Mouse (Mus musculus): ENCODE results near the gene Gfm1. TPM values are rescaled to one million over a fixed set of nuclear protein-coding genes. Genes with fewer than 3 reads are reported as not detected.
A peak's percentile ranks its signal among the peaks of the same experiment; 100 is the strongest.

Gene Gfm1
- polyA plus RNA-seq, 1 experiment from 2014 or later, result 83.3 TPM

DNA sequence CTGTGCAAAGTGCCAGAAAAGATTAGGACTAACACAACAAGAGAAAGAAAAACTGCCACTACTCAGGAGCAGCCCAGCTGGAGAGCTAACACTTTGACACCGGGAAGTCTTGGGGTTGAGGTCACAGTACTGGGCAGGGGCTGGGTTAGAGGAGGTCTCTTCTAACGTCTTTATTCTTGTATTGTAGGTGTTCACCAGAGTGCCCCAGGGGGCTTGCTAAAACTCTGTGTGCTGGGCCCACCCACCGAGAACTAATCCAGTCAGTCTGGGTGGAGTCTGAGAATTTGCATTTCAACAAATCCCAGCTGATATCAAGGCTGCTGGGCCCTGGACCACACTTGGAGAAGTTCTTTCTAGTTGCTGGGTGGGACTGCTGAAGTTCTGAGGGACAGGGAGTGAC, 74.0 kb downstream of the Gfm1 start:
- H3K36me3 ChIP-seq (ENCODE audit: control insufficient read depth, insufficient read depth, low read length), result no peaks in the 10 kb centered on the region
- no peak overlapping the region for H3K4me2 ChIP-seq
- no peak overlapping the region for H3K4me3 ChIP-seq (ENCODE audit: low read depth, low read length)
- no peaks in the 10 kb centered on the region for H3K27me3 ChIP-seq (replicated peaks; ENCODE audit: control insufficient read depth, insufficient read depth, low read length)
- DNase-seq (ENCODE audit: low spot score), result no peak
- no peak overlapping the region for H3K9ac ChIP-seq (ENCODE audit: low read depth, low read length)
- H3K9me3 ChIP-seq (ENCODE audit: control insufficient read depth, low read length), result no peaks in the 10 kb centered on the region
- WGBS, result 20% methylated on average over 3 of the region's 3 CpGs
- no peak for ATAC-seq (replicated peaks; ENCODE audit: low FRiP score)
- no peak overlapping the region for H3K27ac ChIP-seq (ENCODE audit: low read depth, low read length)
- no peaks in the 10 kb centered on the region for H3K4me1 ChIP-seq (replicated peaks; ENCODE audit: control insufficient read depth, insufficient read depth, low read length)

DNA sequence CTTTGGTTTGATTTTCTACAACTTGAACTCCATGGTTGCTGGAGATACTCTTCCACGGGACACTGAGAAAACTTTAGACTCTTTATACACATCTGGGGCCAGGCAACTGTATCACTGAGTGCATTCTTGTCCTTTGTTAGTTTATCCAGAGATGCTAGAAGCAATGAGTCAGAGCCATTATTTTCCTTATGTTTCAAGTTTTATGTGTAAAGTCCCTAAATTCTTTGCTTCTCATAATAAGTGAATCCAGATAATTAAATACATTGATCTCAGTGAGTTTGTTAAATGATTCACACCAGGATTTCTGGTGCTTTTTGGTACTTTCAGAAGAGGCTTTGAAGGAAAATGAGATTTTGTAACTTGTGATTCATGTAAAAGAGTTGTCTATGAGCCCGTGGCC, 75.4 kb downstream of the Gfm1 start:
- no peak overlapping the region for H3K27ac ChIP-seq (ENCODE audit: low read depth, low read length)
- H3K4me1 ChIP-seq (replicated peaks; ENCODE audit: control insufficient read depth, insufficient read depth, low read length), result no peaks in the 10 kb centered on the region
- H3K9me3 ChIP-seq (ENCODE audit: control insufficient read depth, low read length), result no peaks in the 10 kb centered on the region
- no peaks in the 10 kb centered on the region for H3K27me3 ChIP-seq (replicated peaks; ENCODE audit: control insufficient read depth, insufficient read depth, low read length)
- WGBS, result 77% methylated on average over 2 of the region's 2 CpGs
- no peaks in the 10 kb centered on the region for H3K36me3 ChIP-seq (ENCODE audit: control insufficient read depth, insufficient read depth, low read length)
- ATAC-seq (replicated peaks; ENCODE audit: low FRiP score) (no peak), DNase-seq (ENCODE audit: low spot score) (no peak)
- H3K9ac ChIP-seq (ENCODE audit: low read depth, low read length), result no peak overlapping the region
- H3K4me3 ChIP-seq (ENCODE audit: low read depth, low read length), result no peak overlapping the region
- no peak overlapping the region for H3K4me2 ChIP-seq

- Histone ChIP-seq H3K9me3 (ENCODE audit: control insufficient read depth, low read length) (no peaks in the 10 kb centered on the region), H3K36me3 (ENCODE audit: control insufficient read depth, insufficient read depth, low read length) (no peaks in the 10 kb centered on the region), H3K27ac (ENCODE audit: low read depth, low read length) (no peak overlapping the region), H3K4me2 (no peak overlapping the region), H3K4me1 (replicated peaks; ENCODE audit: control insufficient read depth, insufficient read depth, low read length) (no peaks in the 10 kb centered on the region), H3K9ac (ENCODE audit: low read depth, low read length) (no peak overlapping the region), H3K27me3 (replicated peaks; ENCODE audit: control insufficient read depth, insufficient read depth, low read length) (no peaks in the 10 kb centered on the region), H3K4me3 (ENCODE audit: low read depth, low read length) (no peak overlapping the region)
- 82% methylated on average over 10 of the region's 10 CpGs for WGBS
- DNase-seq (ENCODE audit: low spot score), result no peak
- no peak for ATAC-seq (replicated peaks; ENCODE audit: low FRiP score)
Observed at GRCm38 (mm10) chr3:67508216-67508892, 78.5 kb downstream of the Gfm1 start.

DNA sequence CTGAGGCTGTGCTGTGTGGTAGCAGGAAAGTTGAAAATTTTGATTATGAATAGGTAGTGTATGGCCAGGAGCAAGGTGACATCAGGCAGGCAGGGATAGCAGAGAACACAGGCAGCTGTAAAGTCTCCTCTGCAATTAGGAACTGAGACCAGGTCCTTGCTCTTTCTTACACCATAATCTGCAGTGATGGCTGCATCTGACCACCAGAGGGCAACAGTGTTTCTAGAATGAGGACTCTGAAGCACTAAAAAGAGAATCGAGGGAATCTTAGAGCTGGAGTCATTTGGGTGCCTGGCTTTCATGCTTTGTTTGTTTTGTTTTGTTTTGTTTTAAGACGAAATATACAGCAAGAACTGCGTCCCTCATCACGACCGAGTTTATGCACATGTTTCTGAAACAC, 82.9 kb downstream of the Gfm1 start:
- Histone ChIP-seq H3K9ac (ENCODE audit: low read depth, low read length) (no peak overlapping the region), H3K27me3 (replicated peaks; ENCODE audit: control insufficient read depth, insufficient read depth, low read length) (peaks cover 26% of the 10 kb centered on the region)

DNA sequence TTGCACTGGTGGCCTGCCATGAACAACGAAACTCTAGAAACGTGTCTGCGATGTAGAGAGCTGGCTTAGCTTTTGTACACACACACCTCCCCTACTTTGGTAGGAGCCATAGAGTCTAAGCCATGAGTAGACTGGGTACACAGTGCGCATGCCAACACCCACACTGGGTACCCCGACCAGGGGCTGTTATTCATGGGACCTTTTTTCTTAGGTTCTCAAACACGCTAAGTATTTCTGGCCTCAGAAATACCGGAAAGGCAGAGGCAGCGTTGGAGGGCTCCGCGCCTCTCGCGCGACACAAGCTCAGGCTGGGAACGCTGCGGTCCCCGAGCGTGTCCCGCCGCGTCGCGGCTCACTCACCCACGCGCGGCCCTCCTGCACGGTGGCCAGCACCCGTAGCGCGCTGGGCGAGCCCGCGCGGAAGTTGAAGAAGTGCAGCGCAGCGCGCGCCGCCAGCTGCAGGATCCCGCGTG, 84.9 kb downstream of the Gfm1 start:
- no peak for DNase-seq (ENCODE audit: low spot score)
- Histone ChIP-seq H3K4me3 (ENCODE audit: low read depth, low read length) (peak overlapping the region; percentile 49), H3K4me2 (peak overlapping the region; percentile 93), H3K4me1 (replicated peaks; ENCODE audit: control insufficient read depth, insufficient read depth, low read length) (no peaks in the 10 kb centered on the region; the same call in 1 of the 2 replicates), H3K27ac (ENCODE audit: low read depth, low read length) (no peak overlapping the region), H3K9ac (ENCODE audit: low read depth, low read length) (peak overlapping the region; percentile 46; the same call in 1 of the 2 replicates), H3K9me3 (ENCODE audit: control insufficient read depth, low read length) (no peaks in the 10 kb centered on the region), H3K36me3 (ENCODE audit: control insufficient read depth, insufficient read depth, low read length) (no peaks in the 10 kb centered on the region), H3K27me3 (replicated peaks; ENCODE audit: control insufficient read depth, insufficient read depth, low read length) (peaks cover 26% of the 10 kb centered on the region)
- WGBS, result 7% methylated on average over 34 of the region's 40 CpGs
- ATAC-seq (replicated peaks; ENCODE audit: low FRiP score), result peak; percentile 47; the same call in 1 of the 2 replicates

More for the DNA sequence above, 82.9 kb downstream of the Gfm1 start:
- Histone ChIP-seq H3K27ac (ENCODE audit: low read depth, low read length) (no peak overlapping the region), H3K4me2 (no peak overlapping the region), H3K36me3 (ENCODE audit: control insufficient read depth, insufficient read depth, low read length) (no peaks in the 10 kb centered on the region), H3K9me3 (ENCODE audit: control insufficient read depth, low read length) (no peaks in the 10 kb centered on the region), H3K4me1 (replicated peaks; ENCODE audit: control insufficient read depth, insufficient read depth, low read length) (no peaks in the 10 kb centered on the region; the same call in 1 of the 2 replicates), H3K4me3 (ENCODE audit: low read depth, low read length) (no peak overlapping the region)
- DNase-seq (ENCODE audit: low spot score) (peak; percentile 38), ATAC-seq (replicated peaks; ENCODE audit: low FRiP score) (no peak)
- 10% methylated on average over 5 of the region's 5 CpGs for WGBS

GRCm38 (mm10) chr3:67515274-67515801, 85.4 kb downstream of the Gfm1 start, which contains the start of gene Rarres1:
Gene Rarres1, minus strand, starts transcription at chr3:67515523.
- no peaks in the 10 kb centered on the region for H3K36me3 ChIP-seq (ENCODE audit: control insufficient read depth, insufficient read depth, low read length)
- WGBS, result 3% methylated on average over 38 of the region's 38 CpGs
- no peaks in the 10 kb centered on the region; the same call in 1 of the 2 replicates for H3K4me1 ChIP-seq (replicated peaks; ENCODE audit: control insufficient read depth, insufficient read depth, low read length)
- peak within 1 kb of the TSS; percentile 93 for H3K4me2 ChIP-seq
- H3K9ac ChIP-seq (ENCODE audit: low read depth, low read length), result peak within 1 kb of the TSS; percentile 46; the same call in 1 of the 2 replicates
- ATAC-seq (replicated peaks; ENCODE audit: low FRiP score) (peak; percentile 35; the same call in 1 of the 2 replicates), DNase-seq (ENCODE audit: low spot score) (peak; percentile 42)
- peaks cover 26% of the 10 kb centered on the region for H3K27me3 ChIP-seq (replicated peaks; ENCODE audit: control insufficient read depth, insufficient read depth, low read length)
- H3K27ac ChIP-seq (ENCODE audit: low read depth, low read length), result no peak within 1 kb of the TSS
- peak within 1 kb of the TSS; percentile 49 for H3K4me3 ChIP-seq (ENCODE audit: low read depth, low read length)
- no peaks in the 10 kb centered on the region for H3K9me3 ChIP-seq (ENCODE audit: control insufficient read depth, low read length)

DNA sequence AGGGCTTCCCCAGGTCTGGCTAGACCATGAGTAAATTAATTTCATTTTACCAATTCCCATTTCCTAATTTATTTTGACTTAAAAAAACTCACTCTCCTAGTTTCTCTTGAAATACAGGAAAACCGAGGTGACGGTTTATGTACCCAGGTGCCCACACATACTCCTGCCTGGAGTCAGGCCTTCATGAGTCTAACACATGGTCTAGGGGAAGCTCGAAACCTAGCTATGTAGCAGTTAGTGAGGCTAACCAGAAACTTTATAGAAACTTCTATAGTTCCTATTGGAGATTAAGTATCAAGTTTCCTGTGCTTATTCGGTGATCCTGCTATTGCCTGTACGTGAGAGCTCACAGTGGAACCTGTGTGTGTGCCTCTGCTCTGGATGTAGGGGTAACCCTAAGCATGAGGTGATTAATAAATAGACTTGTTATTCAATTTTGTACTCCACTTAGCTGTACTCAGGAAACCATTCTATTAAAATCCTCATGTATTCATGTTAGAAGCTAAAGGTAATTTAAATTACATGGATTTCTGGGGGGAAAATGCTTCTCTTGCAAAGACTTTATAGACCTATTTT, 90.8 kb downstream of the Gfm1 start:
- no peaks in the 10 kb centered on the region for H3K9me3 ChIP-seq (ENCODE audit: control insufficient read depth, low read length)
- no peak overlapping the region for H3K4me2 ChIP-seq
- no peak overlapping the region for H3K4me3 ChIP-seq (ENCODE audit: low read depth, low read length)
- DNase-seq (ENCODE audit: low spot score) (no peak), ATAC-seq (replicated peaks; ENCODE audit: low FRiP score) (no peak)
- peaks cover 12% of the 10 kb centered on the region for H3K27me3 ChIP-seq (replicated peaks; ENCODE audit: control insufficient read depth, insufficient read depth, low read length)
- no peaks in the 10 kb centered on the region for H3K4me1 ChIP-seq (replicated peaks; ENCODE audit: control insufficient read depth, insufficient read depth, low read length)
- WGBS, result 79% methylated on average over 5 of the region's 5 CpGs
- H3K36me3 ChIP-seq (ENCODE audit: control insufficient read depth, insufficient read depth, low read length), result no peaks in the 10 kb centered on the region
- no peak overlapping the region for H3K27ac ChIP-seq (ENCODE audit: low read depth, low read length)
- no peak overlapping the region for H3K9ac ChIP-seq (ENCODE audit: low read depth, low read length)

DNA sequence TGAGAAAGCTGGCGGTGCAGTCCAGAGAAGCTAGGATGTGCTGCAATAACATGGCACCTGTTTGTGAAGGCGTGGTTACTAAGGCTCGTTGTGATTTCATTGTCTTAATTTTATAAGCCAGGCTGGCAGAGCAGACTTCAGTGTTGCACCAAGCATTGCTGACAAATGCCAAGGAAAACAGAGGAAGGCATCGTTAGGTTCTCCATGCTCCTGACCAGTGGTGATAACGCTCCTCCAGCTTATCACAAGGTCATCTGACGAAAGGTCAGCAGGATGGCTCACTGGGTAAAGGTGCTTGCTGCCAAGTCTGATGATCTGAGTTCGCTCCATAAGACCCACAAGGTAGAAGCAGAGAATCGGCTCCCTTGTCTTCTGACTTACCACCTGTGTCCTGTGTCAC, 92.8 kb downstream of the Gfm1 start:
- Histone ChIP-seq H3K4me2 (no peak overlapping the region), H3K36me3 (ENCODE audit: control insufficient read depth, insufficient read depth, low read length) (no peaks in the 10 kb centered on the region), H3K9me3 (ENCODE audit: control insufficient read depth, low read length) (no peaks in the 10 kb centered on the region), H3K27me3 (replicated peaks; ENCODE audit: control insufficient read depth, insufficient read depth, low read length) (no peaks in the 10 kb centered on the region), H3K4me3 (ENCODE audit: low read depth, low read length) (no peak overlapping the region), H3K4me1 (replicated peaks; ENCODE audit: control insufficient read depth, insufficient read depth, low read length) (no peaks in the 10 kb centered on the region), H3K9ac (ENCODE audit: low read depth, low read length) (no peak overlapping the region), H3K27ac (ENCODE audit: low read depth, low read length) (no peak overlapping the region)
- 78% methylated on average over 8 of the region's 8 CpGs for WGBS
- ATAC-seq (replicated peaks; ENCODE audit: low FRiP score) (no peak), DNase-seq (ENCODE audit: low spot score) (no peak)

All from liver, embryonic 11.5 days (tissue).